Mouse (Mus musculus): ENCODE data around the gene Hoxd11.
A peak's percentile ranks its signal among the peaks of the same experiment; 100 is the strongest.

Gene Hoxd11

GRCm38 (mm10) chr2:74678891-74679595, at the start of gene Hoxd11:
TSS of gene Hoxd11 (plus strand) at chr2:74679557.
- DNase-seq, result no peak

DNA sequence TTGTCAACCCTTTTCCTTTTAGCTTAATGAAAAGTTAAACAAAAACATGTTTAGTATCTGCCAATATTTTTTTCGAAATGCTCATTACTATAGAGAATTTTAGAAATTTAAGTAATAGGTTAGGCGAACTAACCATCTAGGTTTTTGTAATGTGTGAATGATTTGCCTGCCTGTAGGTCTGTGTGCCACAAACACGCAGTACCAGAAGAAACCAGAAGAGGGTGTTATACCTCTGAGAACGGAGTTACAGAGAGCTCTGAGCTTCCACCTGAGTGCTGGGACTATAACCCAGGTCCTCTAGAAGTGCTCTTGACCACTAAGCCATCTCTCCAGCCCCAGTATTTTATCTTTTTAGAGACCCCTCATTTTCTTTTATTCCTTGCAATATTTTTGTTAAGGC, 43.9 kb upstream of the Hoxd11 start:
- no peak for DNase-seq

DNA sequence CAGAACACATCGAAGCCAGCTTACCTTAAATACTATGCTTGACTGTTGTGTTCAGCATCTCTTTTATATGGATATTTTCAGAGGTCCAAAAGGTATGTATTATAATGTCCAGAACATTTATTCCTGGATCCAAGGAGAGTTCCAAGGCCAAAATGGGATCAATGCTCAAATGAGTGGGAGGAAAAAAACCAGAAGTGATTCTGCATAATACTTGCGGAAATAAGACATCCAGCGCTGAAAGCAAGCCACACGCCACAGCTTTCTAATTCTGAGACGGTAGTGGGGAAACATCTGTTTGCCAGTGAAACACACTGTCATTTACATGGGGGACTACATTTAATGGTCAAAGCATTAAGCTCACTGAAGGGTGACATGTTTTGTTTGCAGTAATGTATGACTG, 36.9 kb upstream of the Hoxd11 start:
- DNase-seq, result no peak

- DNase-seq, result no peak
These were observed 33.7 kb upstream of the Hoxd11 start for GRCm38 (mm10) chr2:74645631-74646030.

DNA sequence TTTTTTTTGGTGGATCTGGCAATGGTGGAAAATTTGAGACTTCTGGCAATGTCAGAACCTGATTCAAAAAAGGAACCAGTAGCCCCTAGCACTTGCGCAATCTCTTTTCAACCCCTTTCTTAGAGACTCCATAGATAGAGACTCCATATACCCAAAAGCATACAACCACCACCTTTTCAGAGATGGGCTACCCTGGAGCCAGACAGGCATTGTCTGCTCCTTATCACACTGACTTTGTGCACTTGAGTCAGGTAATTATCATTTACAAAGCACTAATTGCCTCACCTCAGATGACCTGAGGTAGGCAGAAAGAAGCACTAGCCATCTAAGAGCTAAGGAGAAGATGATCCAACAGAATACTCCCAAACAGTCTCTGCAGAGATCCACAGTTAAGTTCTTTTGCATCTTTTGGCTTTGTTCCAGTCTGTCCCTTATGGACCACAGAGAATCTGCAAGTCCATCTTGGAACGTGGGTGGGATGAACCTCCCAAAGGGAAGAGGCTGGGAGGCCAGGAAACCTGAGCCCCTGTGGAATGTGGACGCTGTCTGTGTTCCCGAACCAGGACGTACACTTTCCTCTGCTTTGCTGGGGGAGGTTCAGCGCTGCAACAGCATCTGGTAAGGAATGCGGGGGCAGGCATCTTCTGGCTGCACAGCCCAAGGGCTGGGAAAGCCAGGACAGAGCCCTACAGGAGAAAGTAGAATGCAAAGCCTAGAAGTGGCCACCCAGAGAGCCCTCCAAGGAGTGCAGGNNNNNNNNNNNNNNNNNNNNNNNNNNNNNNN, 32.1 kb upstream of the Hoxd11 start:
- no peak for DNase-seq

DNA sequence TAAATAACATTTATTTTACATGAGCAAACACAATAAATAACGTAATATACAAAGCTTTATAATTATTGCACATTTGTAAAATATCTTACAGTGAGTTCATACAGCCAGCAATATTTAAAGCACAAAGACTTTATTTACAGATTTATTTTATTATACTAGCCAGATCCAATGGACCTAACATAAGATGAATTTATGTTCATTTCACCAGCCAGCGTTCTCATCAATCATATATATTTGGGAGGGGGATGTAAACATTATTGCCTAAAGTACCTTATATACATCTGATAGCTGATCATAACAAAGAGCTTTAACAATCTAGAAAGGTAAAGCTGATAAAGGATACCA, 26.4 kb upstream of the Hoxd11 start:
- no peak for DNase-seq

DNA sequence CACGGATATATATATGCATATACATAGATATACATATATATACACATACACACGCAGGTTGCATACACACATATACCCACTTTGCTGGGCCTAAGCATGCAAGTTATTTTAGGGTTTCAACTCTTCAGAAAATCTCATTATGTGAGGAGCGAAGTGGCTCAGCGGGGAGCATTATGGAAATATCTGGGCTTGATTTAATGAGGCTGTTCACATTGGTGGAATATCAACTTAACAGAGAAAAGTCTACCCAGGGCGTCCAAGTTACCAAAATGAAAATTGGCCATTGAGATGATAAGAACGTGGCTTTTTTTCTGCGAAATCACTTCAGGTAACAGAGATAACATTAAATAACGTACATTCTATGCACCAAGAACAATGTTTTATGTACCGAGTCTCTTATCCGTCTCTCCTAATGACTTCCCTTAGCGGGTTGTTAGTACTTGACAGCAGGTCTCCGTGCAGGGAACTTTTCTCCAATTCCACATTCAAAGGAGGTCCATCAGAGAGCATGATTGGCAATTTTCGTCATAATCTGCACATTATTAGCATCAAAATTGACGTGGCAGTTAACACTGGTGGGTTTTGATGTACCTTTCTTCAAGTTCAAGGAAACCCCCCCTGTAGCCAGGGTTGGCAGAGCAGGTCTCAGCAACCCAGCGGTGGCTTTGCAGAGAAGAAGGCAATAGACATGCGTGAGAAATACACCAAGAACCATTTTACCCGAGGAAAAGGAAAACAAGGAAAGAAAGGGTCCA, 25.4 kb upstream of the Hoxd11 start:
- DNase-seq, result no peak

DNA sequence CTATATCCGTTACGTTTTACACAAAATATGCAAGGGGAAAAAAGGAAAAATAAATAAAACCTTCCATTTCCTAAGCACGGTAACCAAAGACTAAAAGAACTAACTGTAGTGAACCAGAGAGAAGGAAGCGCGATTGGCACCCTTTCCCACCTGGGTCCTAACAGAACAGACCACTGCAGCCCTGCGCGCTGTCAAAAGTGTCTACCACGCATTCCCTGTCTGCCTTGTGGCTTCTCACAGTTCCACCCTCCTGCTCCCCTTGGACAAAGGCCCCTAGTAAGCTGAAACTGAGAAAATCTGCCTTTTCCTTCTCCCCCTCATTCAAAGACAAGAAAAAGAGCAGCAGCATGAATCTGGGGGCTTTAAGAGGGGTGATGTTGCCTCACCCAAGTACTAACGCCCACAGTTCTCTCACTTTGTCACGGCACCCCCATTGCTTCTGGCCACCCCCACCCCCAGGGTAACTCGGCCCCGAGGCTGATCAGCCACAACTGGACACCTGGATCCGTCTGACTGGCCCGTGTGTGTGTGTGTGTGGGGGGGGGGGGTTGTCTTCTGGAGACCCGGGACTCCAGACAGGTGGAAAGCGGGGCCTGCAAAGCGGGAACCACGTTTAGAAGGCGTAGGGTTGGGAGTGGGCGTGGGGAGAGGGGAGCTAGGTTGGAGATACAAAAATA, 24.5 kb upstream of the Hoxd11 start:
- no peak for DNase-seq

- peak; percentile 52 to 65 for DNase-seq
These were observed 24.0 kb upstream of the Hoxd11 start for GRCm38 (mm10) chr2:74655420-74655781.

GRCm38 (mm10) chr2:74655821-74656631, 23.3 kb upstream of the Hoxd11 start:
- peak in 1 of 2 experiments; percentile 29 for DNase-seq

DNA sequence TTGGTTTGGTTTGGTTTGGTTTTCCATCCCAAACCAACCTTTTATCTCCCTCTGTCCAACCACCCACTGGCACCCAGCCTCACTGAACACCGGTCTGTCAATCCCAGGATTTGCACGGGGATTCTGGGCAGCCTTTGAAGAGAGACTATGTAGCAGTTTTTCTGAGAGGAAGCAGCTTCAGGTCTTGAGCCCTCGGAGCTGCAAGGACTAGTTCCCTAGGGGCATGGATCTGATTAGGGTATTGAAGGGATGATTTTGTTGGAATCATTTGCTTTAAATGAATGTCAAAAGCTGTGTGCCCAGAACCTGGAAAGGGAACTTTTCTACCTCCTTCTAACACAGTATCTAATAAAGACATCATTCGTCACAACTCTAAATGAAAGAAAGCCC, 22.7 kb upstream of the Hoxd11 start:
- DNase-seq, result no peak

DNA sequence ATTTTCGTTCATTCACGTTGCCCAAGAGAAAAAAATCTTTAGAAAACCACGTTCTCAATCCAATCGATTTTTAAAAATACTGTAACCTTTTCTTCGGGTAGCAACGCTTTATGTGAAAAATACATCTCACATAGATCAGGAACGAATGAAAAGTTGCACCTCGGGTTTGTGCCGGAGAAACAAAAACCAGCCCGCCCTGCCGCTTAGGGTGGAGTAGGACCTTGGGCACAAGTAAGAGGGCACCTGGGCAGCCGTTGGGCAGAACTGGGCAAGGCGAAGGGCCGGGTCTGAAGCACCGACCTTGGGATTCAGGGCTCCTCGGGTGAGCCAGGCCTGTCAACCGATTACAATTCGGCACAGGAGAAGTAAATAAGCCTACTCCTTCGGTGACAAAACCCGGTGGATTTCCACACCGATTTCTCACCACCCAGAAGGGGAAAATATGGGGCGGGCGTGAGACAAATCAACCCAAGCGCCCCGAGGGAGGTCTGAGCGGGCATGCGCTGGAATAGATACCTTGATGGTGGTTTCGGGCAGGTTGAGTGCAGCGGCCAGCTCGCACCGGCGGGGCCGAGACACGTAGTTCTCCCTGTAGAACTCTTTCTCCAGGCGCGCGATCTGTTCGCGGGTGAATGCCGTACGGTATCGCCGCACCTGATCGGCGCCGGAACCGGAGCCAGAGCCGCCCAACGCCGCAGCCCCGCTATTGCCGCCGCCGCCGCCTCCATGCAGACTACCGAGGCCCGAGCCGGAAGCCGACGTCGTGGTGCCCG, 21.9 kb upstream of the Hoxd11 start:
- DNase-seq, result peak in 1 of 2 experiments; percentile 25

DNA sequence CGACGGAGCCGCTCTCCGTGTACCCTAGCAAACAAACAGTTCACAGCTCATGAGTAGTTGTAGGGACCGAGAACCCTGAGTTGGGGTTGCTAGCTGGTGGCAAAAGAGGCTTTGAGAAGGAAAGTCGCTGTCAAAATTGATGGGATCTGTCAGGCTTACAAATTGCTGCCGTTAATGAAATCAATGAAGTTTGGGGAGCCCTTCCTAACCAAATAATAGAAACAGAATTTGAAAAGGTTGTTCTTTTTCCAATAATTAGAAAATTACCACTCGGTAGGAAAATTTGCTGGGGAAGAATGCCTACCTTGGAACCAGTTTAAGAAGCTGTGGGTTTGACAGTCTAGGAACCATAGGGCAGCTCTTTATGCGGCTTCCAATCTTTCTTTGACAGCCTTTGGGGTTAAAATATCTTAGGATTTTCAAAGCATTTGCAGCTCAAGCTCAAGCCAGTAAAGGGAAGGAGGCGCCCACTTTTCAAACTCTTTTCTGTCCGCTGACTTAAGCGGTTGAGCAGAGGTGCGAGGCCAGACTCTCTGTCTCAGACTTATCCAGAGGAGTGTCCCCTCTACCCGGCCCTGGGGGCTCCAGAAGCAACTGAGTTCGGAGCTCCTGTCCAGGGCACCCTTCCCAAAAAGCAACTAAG, 21.2 kb upstream of the Hoxd11 start:
- no peak for DNase-seq

- DNase-seq, result peak in 1 of 2 experiments; percentile 27
These were observed 20.5 kb upstream of the Hoxd11 start for GRCm38 (mm10) chr2:74658667-74659371.

DNA sequence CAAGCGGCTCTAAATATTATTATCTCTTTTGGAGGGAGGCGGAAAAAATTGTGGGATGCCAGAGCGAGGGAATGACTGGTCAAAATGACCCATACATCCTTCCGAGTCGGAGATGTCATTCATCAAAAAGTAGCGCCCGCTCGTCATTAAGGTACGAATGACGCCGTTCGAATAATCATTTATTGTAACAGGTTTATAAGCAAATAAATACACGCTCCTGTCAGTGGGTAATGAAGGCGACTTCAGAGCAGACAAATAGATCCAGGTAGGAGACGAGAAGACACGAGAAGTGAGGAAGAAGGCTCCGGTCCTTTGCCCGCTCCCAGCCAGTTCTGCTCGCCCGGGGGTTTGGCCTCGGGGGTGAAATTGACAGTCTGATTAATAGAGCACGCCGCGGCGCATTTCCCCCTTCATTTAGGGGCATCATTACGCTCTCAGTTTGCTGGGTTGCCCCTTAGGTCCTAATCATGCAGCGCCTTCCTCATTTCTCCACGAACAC, 19.8 kb upstream of the Hoxd11 start, which contains the start of gene Evx2:
Evx2 (minus strand) TSS at position 51 of the 499 bp plus-strand sequence.
- DNase-seq, result no peak

DNA sequence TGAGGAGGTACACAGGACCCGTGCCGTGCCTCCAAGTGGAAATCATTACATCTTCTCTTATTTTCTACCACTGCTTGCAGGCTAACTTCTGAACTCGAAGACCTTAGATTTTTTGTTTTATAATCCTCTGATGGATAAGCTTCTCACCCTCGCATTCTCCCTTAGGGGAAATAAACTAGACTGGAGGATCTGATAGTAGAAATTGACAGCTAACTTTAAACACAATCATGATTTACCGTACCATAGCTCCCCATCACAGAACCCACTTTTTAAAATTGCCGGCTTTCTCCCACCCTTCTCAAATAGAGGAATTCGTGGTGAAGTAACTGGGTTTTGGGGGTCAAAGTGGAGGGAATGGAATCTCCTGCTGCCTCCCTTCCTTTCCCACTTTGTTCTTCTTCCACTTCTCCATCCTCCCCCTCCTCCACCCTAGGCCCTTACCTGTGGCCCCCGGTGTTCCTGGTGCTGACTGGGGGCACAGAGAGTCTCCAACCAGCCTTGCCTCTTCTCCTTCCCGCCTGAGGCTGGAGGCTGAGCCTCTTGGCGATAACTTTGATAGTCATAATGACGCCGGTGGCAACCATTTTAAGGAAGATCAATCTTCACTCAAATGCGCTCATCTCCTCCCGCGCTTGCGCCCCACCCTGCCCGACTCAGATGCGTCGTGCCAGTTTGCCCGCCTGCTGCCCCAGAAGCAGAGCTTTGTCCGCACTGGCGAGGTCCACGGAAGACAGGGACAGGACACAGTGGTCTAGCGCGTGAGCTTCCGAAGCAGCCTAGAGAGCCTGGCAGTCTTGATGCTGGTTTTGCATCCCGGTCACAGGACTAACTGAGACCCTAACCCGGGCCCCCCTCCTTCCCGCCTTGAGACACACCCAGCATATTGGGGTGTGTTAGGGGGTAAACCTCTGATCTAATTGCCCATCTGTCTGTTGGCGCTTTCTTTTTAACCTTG, 18.7 kb upstream of the Hoxd11 start:
- peak in 1 of 2 experiments; percentile 23 for DNase-seq

- peak in 1 of 2 experiments; percentile 49 for DNase-seq
These were observed 17.7 kb upstream of the Hoxd11 start for GRCm38 (mm10) chr2:74661685-74662084.

DNA sequence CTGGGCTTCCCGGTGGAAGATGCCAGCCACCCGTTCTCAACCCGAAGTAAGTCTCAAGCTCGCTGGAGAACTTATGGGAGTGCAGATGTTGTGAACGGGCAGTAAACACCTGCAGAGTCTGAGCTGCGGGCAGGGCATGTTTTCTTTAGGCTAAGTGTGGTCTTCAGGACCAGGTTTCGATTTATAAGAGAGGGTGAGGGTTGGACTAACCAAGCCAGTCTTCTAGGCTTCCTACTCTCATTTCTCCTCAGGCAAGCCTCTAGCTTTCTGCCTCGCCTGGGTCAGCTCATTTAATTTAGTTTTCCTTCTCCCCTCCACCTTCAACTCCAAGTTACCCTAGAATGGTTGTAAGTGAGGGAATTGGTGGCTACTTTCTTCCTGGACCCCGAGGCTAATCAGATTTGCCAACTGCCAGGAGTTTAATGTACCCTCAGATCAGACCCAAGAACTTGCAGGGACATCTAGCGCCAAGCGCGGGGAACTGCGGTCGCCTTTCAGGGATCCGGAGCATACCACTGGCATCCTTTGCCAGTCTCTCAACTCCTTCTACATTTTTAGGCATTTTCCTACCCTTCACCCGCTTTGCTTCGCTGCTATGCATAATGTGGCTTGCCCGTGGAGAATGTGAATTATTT, 15.9 kb upstream of the Hoxd11 start:
- peak; percentile 50 to 67 for DNase-seq

Data from lung, postnatal 4 days (tissue).